Mouse (Mus musculus) thymus, adult 2 months (tissue): Measurements from ENCODE around the gene Zfp27. TPM values are rescaled to one million over a fixed set of nuclear protein-coding genes. Genes with fewer than 3 reads are reported as not detected.

Source experiments
- DNase-seq: peaks from one replicate; pipeline ENCODE4 v3.0.0; 2021
- H3K27ac ChIP-seq: fragments of 200-500 bp; 2 replicates; pipeline ENCODE4 v1.5.1; 2012; ENCODE audit warnings: low read length, control low read depth; ENCODE audit not compliant: control insufficient read depth, insufficient read depth
- H3K27me3 ChIP-seq: fragments of 200-500 bp; 2 replicates; pipeline ENCODE4 v1.6.1; 2012; ENCODE audit warnings: mild to moderate bottlenecking, low read length, moderate library complexity, mixed read lengths; ENCODE audit not compliant: control insufficient read depth, insufficient read depth
- H3K36me3 ChIP-seq: fragments of 200-500 bp; 2 replicates; pipeline ENCODE4 v1.6.1; 2012; ENCODE audit warnings: mild to moderate bottlenecking, low read length, moderate library complexity; ENCODE audit not compliant: control insufficient read depth, insufficient read depth
- H3K4me1 ChIP-seq: fragments of 200-500 bp; replicated peaks from 2 replicates; pipeline ENCODE4 v1.6.1; 2012; ENCODE audit warnings: low read length; ENCODE audit not compliant: control insufficient read depth, insufficient read depth
- H3K4me3 ChIP-seq: fragments of 200-500 bp; 2 replicates; pipeline ENCODE4 v1.5.1; 2012; ENCODE audit warnings: mild to moderate bottlenecking, low read length, control low read depth, moderate library complexity; ENCODE audit not compliant: control insufficient read depth, insufficient read depth
- CTCF ChIP-seq: fragments of 200-500 bp; IDR thresholded peaks from 2 replicates; pipeline ENCODE4 v1.5.1; 2012; ENCODE audit warnings: mild to moderate bottlenecking, control low read depth, low read length, moderate library complexity, borderline replicate concordance; ENCODE audit not compliant: control insufficient read depth, poor library complexity, insufficient read depth; ENCODE audit errors: extremely low read depth
- POLR2A ChIP-seq: fragments of 200-500 bp; IDR thresholded peaks from 2 replicates; pipeline ENCODE4 v1.6.1; 2012; ENCODE audit warnings: mild to moderate bottlenecking, low read length, control low read depth, moderate library complexity; ENCODE audit not compliant: control insufficient read depth, poor library complexity, insufficient read depth; ENCODE audit errors: extremely low read depth
- WGBS: fragments of 180-500 bp; shearing (Covaris S2); methylation state at CpG from one replicate; pipeline ENCODE4 v1.1.7; 2018; 5-methylcytosine and 5-hydroxymethylcytosine counted together
- polyA plus RNA-seq: library from polyadenylated mRNA; depleted of rRNA; stranded (reverse); fragments of >200 nt; gene quantifications from 2 replicates; pipeline ENCODE4 v1.2.3, GENCODE M21; 2012

Zfp27 gene
- polyA plus RNA-seq, 1 experiment = 2.5 TPM

- no peak overlapping the region for H3K27ac ChIP-seq
- TF ChIP-seq CTCF (no peak), POLR2A (no peak)
- H3K4me1 ChIP-seq = no peaks in the 10 kb centered on the region
- H3K27me3 ChIP-seq = no peaks in the 10 kb centered on the region
- H3K4me3 ChIP-seq = no peak overlapping the region
- H3K36me3 ChIP-seq = peaks cover 10% of the 10 kb centered on the region
- whole genome bisulfite sequencing = 98% methylated on average over 11 of the region's 11 CpGs
- DNase-seq = no peak
Measured at GRCm38 (mm10) chr7:29941027-29941426, 34.7 kb upstream of the Zfp27 start.

GRCm38 (mm10) chr7:29938856-29939255, 32.5 kb upstream of the Zfp27 start:
- Histone ChIP-seq H3K4me3 (no peak overlapping the region), H3K27ac (no peak overlapping the region), H3K36me3 (peaks cover 32% of the 10 kb centered on the region), H3K4me1 (no peaks in the 10 kb centered on the region), H3K27me3 (no peaks in the 10 kb centered on the region)
- no peak for DNase-seq
- WGBS = 93% methylated on average over 6 of the region's 6 CpGs
- TF ChIP-seq POLR2A (no peak), CTCF (no peak)

- DNase-seq = no peak
- Histone ChIP-seq H3K36me3 (no peaks in the 10 kb centered on the region), H3K4me1 (no peaks in the 10 kb centered on the region), H3K27me3 (no peaks in the 10 kb centered on the region), H3K4me3 (no peak overlapping the region), H3K27ac (no peak overlapping the region)
- WGBS = 74% methylated on average over 2 of the region's 2 CpGs
- no peak for TF ChIP-seq POLR2A
- TF ChIP-seq CTCF = no peak
Measured at GRCm38 (mm10) chr7:29922780-29923179, 16.4 kb upstream of the Zfp27 start.

- Histone ChIP-seq H3K4me1 (no peaks in the 10 kb centered on the region), H3K4me3 (no peak overlapping the region), H3K27me3 (no peaks in the 10 kb centered on the region), H3K27ac (no peak overlapping the region), H3K36me3 (no peaks in the 10 kb centered on the region)
- DNase-seq = no peak
- WGBS = 88% methylated on average over 6 of the region's 6 CpGs
- no peak for TF ChIP-seq POLR2A
Measured at GRCm38 (mm10) chr7:29921439-29922093, 15.2 kb upstream of the Zfp27 start.

- no peak overlapping the region for H3K27ac ChIP-seq
- no peak for DNase-seq
- H3K27me3 ChIP-seq = no peaks in the 10 kb centered on the region
- H3K36me3 ChIP-seq = no peaks in the 10 kb centered on the region
- no peak for TF ChIP-seq CTCF
- TF ChIP-seq POLR2A = no peak
- no peaks in the 10 kb centered on the region for H3K4me1 ChIP-seq
- H3K4me3 ChIP-seq = no peak overlapping the region
- 94% methylated on average over 4 of the region's 4 CpGs for WGBS
Measured at GRCm38 (mm10) chr7:29918062-29918453, 11.7 kb upstream of the Zfp27 start.

- Histone ChIP-seq H3K4me1 (no peaks in the 10 kb centered on the region), H3K4me3 (no peak overlapping the region), H3K36me3 (no peaks in the 10 kb centered on the region), H3K27me3 (no peaks in the 10 kb centered on the region), H3K27ac (no peak overlapping the region)
- WGBS = 84% methylated on average over 6 of the region's 6 CpGs
- TF ChIP-seq CTCF = no peak
- no peak for TF ChIP-seq POLR2A
- DNase-seq = no peak
Measured at GRCm38 (mm10) chr7:29917371-29918061, 11.1 kb upstream of the Zfp27 start.

- no peak for DNase-seq
- TF ChIP-seq CTCF (no peak), POLR2A (no peak)
- no peaks in the 10 kb centered on the region for H3K36me3 ChIP-seq
- 97% methylated on average over 13 of the region's 13 CpGs for WGBS
- no peak overlapping the region for H3K27ac ChIP-seq
- no peaks in the 10 kb centered on the region for H3K27me3 ChIP-seq
- H3K4me1 ChIP-seq = 0 out of 2 replicates have a peak, but pooled peaks cover 1% of the 10 kb centered on the region
- H3K4me3 ChIP-seq = no peak overlapping the region
Measured at GRCm38 (mm10) chr7:29912172-29912571, 5.8 kb upstream of the Zfp27 start.
